Mouse (Mus musculus): ENCODE data around the gene Eif4a2. TPM values are rescaled to one million over a fixed set of nuclear protein-coding genes. Genes with fewer than 3 reads are reported as not detected.
"Not testable (repeated sequence)": the region's sequence is repeated elsewhere in the genome, so short reads cannot be mapped to it uniquely, and the experiment has no call there.

Eif4a2 gene
- polyA plus RNA-seq, 2 experiments = 260 to 683 TPM

GRCm38 (mm10) chr16:23088491-23088890 is 18.8 kb upstream of the Eif4a2 start:
- H3K4me2 ChIP-seq (replicated peaks; ENCODE audit: low read depth, low read length, severe bottlenecking); H3K36me3 ChIP-seq (ENCODE audit: control insufficient read depth, insufficient read depth, low read length); H3K27ac ChIP-seq (replicated peaks; ENCODE audit: low read depth, low read length); H3K9me3 ChIP-seq (ENCODE audit: control insufficient read depth, low read length); H3K9ac ChIP-seq (ENCODE audit: low read depth, low read length, severe bottlenecking); H3K4me3 ChIP-seq (replicated peaks; ENCODE audit: low read length); DNase-seq (ENCODE audit: low spot score); H3K4me1 ChIP-seq (ENCODE audit: control insufficient read depth, insufficient read depth, low read length); H3K27me3 ChIP-seq (ENCODE audit: control insufficient read depth, insufficient read depth, low read length); ATAC-seq (ENCODE audit: low FRiP score, low read depth): not testable (repeated sequence)
- 97% methylated on average over 1 of the region's 1 CpGs for WGBS

- H3K36me3 ChIP-seq (ENCODE audit: control insufficient read depth, insufficient read depth, low read length); DNase-seq (ENCODE audit: low spot score); H3K9me3 ChIP-seq (ENCODE audit: control insufficient read depth, low read length); ATAC-seq (ENCODE audit: low FRiP score, low read depth); H3K4me3 ChIP-seq (replicated peaks; ENCODE audit: low read length); H3K4me1 ChIP-seq (ENCODE audit: control insufficient read depth, insufficient read depth, low read length); H3K4me2 ChIP-seq (replicated peaks; ENCODE audit: low read depth, low read length, severe bottlenecking); H3K27ac ChIP-seq (replicated peaks; ENCODE audit: low read depth, low read length); H3K9ac ChIP-seq (ENCODE audit: low read depth, low read length, severe bottlenecking); H3K27me3 ChIP-seq (ENCODE audit: control insufficient read depth, insufficient read depth, low read length): not testable (repeated sequence)
These were observed 15.9 kb upstream of the Eif4a2 start for GRCm38 (mm10) chr16:23091345-23091744.

GRCm38 (mm10) chr16:23093321-23093953 is 13.8 kb upstream of the Eif4a2 start:
- no peak for ATAC-seq (ENCODE audit: low FRiP score, low read depth)
- Histone ChIP-seq H3K4me1 (ENCODE audit: control insufficient read depth, insufficient read depth, low read length) (no peaks in the 10 kb centered on the region), H3K4me2 (replicated peaks; ENCODE audit: low read depth, low read length, severe bottlenecking) (no peak overlapping the region), H3K27ac (replicated peaks; ENCODE audit: low read depth, low read length) (no peak overlapping the region), H3K36me3 (ENCODE audit: control insufficient read depth, insufficient read depth, low read length) (no peaks in the 10 kb centered on the region), H3K27me3 (ENCODE audit: control insufficient read depth, insufficient read depth, low read length) (no peaks in the 10 kb centered on the region), H3K9ac (ENCODE audit: low read depth, low read length, severe bottlenecking) (no peak overlapping the region), H3K9me3 (ENCODE audit: control insufficient read depth, low read length) (no peaks in the 10 kb centered on the region), H3K4me3 (replicated peaks; ENCODE audit: low read length) (no peak overlapping the region)
- TF ChIP-seq POLR2A (IDR thresholded peaks at IDR 0.05; ENCODE audit: borderline replicate concordance, extremely low read depth, insufficient read depth, insufficient read length) = no peak
- WGBS = 84% methylated on average over 13 of the region's 13 CpGs
- DNase-seq (ENCODE audit: low spot score) = no peak

GRCm38 (mm10) chr16:23094136-23094535 is 13.1 kb upstream of the Eif4a2 start:
- ATAC-seq (ENCODE audit: low FRiP score, low read depth) (no peak), DNase-seq (ENCODE audit: low spot score) (no peak)
- Histone ChIP-seq H3K4me2 (replicated peaks; ENCODE audit: low read depth, low read length, severe bottlenecking) (no peak overlapping the region), H3K27ac (replicated peaks; ENCODE audit: low read depth, low read length) (no peak overlapping the region), H3K9me3 (ENCODE audit: control insufficient read depth, low read length) (no peaks in the 10 kb centered on the region), H3K36me3 (ENCODE audit: control insufficient read depth, insufficient read depth, low read length) (no peaks in the 10 kb centered on the region), H3K27me3 (ENCODE audit: control insufficient read depth, insufficient read depth, low read length) (no peaks in the 10 kb centered on the region), H3K9ac (ENCODE audit: low read depth, low read length, severe bottlenecking) (no peak overlapping the region), H3K4me3 (replicated peaks; ENCODE audit: low read length) (no peak overlapping the region), H3K4me1 (ENCODE audit: control insufficient read depth, insufficient read depth, low read length) (no peaks in the 10 kb centered on the region)
- no peak for TF ChIP-seq POLR2A (IDR thresholded peaks at IDR 0.05; ENCODE audit: borderline replicate concordance, extremely low read depth, insufficient read depth, insufficient read length)
- WGBS = 90% methylated on average over 6 of the region's 6 CpGs

GRCm38 (mm10) chr16:23095581-23095980 is 11.7 kb upstream of the Eif4a2 start:
- not testable (repeated sequence) for H3K27me3 ChIP-seq (ENCODE audit: control insufficient read depth, insufficient read depth, low read length); H3K36me3 ChIP-seq (ENCODE audit: control insufficient read depth, insufficient read depth, low read length); DNase-seq (ENCODE audit: low spot score); H3K9ac ChIP-seq (ENCODE audit: low read depth, low read length, severe bottlenecking); H3K4me2 ChIP-seq (replicated peaks; ENCODE audit: low read depth, low read length, severe bottlenecking); H3K27ac ChIP-seq (replicated peaks; ENCODE audit: low read depth, low read length); ATAC-seq (ENCODE audit: low FRiP score, low read depth); H3K9me3 ChIP-seq (ENCODE audit: control insufficient read depth, low read length); H3K4me3 ChIP-seq (replicated peaks; ENCODE audit: low read length); H3K4me1 ChIP-seq (ENCODE audit: control insufficient read depth, insufficient read depth, low read length)
- 92% methylated on average over 5 of the region's 5 CpGs for WGBS

GRCm38 (mm10) chr16:23096886-23097285 is 10.4 kb upstream of the Eif4a2 start:
- 80% methylated on average over 1 of the region's 1 CpGs for WGBS
- not testable (repeated sequence) for ATAC-seq (ENCODE audit: low FRiP score, low read depth); H3K27me3 ChIP-seq (ENCODE audit: control insufficient read depth, insufficient read depth, low read length); H3K27ac ChIP-seq (replicated peaks; ENCODE audit: low read depth, low read length); H3K9ac ChIP-seq (ENCODE audit: low read depth, low read length, severe bottlenecking); H3K4me1 ChIP-seq (ENCODE audit: control insufficient read depth, insufficient read depth, low read length); H3K9me3 ChIP-seq (ENCODE audit: control insufficient read depth, low read length); H3K4me2 ChIP-seq (replicated peaks; ENCODE audit: low read depth, low read length, severe bottlenecking); H3K4me3 ChIP-seq (replicated peaks; ENCODE audit: low read length); H3K36me3 ChIP-seq (ENCODE audit: control insufficient read depth, insufficient read depth, low read length); DNase-seq (ENCODE audit: low spot score)

- H3K36me3 ChIP-seq (ENCODE audit: control insufficient read depth, insufficient read depth, low read length); DNase-seq (ENCODE audit: low spot score); H3K27ac ChIP-seq (replicated peaks; ENCODE audit: low read depth, low read length); H3K4me1 ChIP-seq (ENCODE audit: control insufficient read depth, insufficient read depth, low read length); H3K9me3 ChIP-seq (ENCODE audit: control insufficient read depth, low read length); H3K27me3 ChIP-seq (ENCODE audit: control insufficient read depth, insufficient read depth, low read length); ATAC-seq (ENCODE audit: low FRiP score, low read depth); H3K9ac ChIP-seq (ENCODE audit: low read depth, low read length, severe bottlenecking); H3K4me3 ChIP-seq (replicated peaks; ENCODE audit: low read length); H3K4me2 ChIP-seq (replicated peaks; ENCODE audit: low read depth, low read length, severe bottlenecking): not testable (repeated sequence)
- 82% methylated on average over 8 of the region's 8 CpGs for WGBS
These were observed 9.7 kb upstream of the Eif4a2 start for GRCm38 (mm10) chr16:23097290-23098104.

GRCm38 (mm10) chr16:23098105-23098452 is 9.2 kb upstream of the Eif4a2 start:
- ATAC-seq (ENCODE audit: low FRiP score, low read depth); H3K4me1 ChIP-seq (ENCODE audit: control insufficient read depth, insufficient read depth, low read length); H3K36me3 ChIP-seq (ENCODE audit: control insufficient read depth, insufficient read depth, low read length); H3K27me3 ChIP-seq (ENCODE audit: control insufficient read depth, insufficient read depth, low read length); H3K27ac ChIP-seq (replicated peaks; ENCODE audit: low read depth, low read length); H3K9ac ChIP-seq (ENCODE audit: low read depth, low read length, severe bottlenecking); H3K4me3 ChIP-seq (replicated peaks; ENCODE audit: low read length); DNase-seq (ENCODE audit: low spot score); H3K9me3 ChIP-seq (ENCODE audit: control insufficient read depth, low read length); H3K4me2 ChIP-seq (replicated peaks; ENCODE audit: low read depth, low read length, severe bottlenecking): not testable (repeated sequence)
- WGBS = 93% methylated on average over 1 of the region's 1 CpGs
